Mouse (Mus musculus) kidney, embryonic 15.5 days (tissue): ENCODE results near the gene Tmem151b. TPM values are rescaled to one million over a fixed set of nuclear protein-coding genes. Genes with fewer than 3 reads are reported as not detected.

Experiments
- ATAC-seq: fragments of 200-750 bp; cut with Nextera tagmentation; replicated peaks from 2 replicates; pipeline ENCODE4 v1.8.0; 2017; ENCODE audit warnings: moderate TSS enrichment; ENCODE audit not compliant: low FRiP score
- H3K27ac ChIP-seq: fragments of 300-500 bp; sonication (generic); 2 replicates; pipeline ENCODE4 v1.5.1; 2015; ENCODE audit warnings: mild to moderate bottlenecking, inconsistent platforms
- H3K27me3 ChIP-seq: fragments of 300-500 bp; sonication (generic); 2 replicates; pipeline ENCODE4 v1.6.1; 2015; ENCODE audit warnings: inconsistent platforms
- H3K36me3 ChIP-seq: fragments of 300-500 bp; sonication (generic); 2 replicates; pipeline ENCODE4 v1.6.1; 2015; ENCODE audit warnings: inconsistent platforms
- H3K4me1 ChIP-seq: fragments of 300-500 bp; sonication (generic); 2 replicates; pipeline ENCODE4 v1.6.1; 2015; ENCODE audit warnings: inconsistent platforms
- H3K4me2 ChIP-seq: fragments of 300-500 bp; sonication (generic); 2 replicates; pipeline ENCODE4 v1.6.1; 2015; ENCODE audit warnings: moderate library complexity, mild to moderate bottlenecking, inconsistent platforms
- H3K4me3 ChIP-seq: fragments of 300-500 bp; sonication (generic); replicated peaks from 2 replicates; pipeline ENCODE4 v1.5.1; 2015; ENCODE audit warnings: mild to moderate bottlenecking, inconsistent platforms
- H3K9ac ChIP-seq: fragments of 300-500 bp; sonication (generic); 2 replicates; pipeline ENCODE4 v1.6.1; 2015; ENCODE audit warnings: mild to moderate bottlenecking, inconsistent platforms
- H3K9me3 ChIP-seq: fragments of 300-500 bp; sonication (generic); replicated peaks from 2 replicates; pipeline ENCODE4 v1.6.1; 2016; ENCODE audit warnings: inconsistent platforms
- WGBS: fragments of 180-500 bp; shearing (Covaris S2); methylation state at CpG from one replicate; pipeline ENCODE4 v1.1.7; 2015; ENCODE audit warnings: mixed read lengths; 5-methylcytosine and 5-hydroxymethylcytosine counted together
- polyA plus RNA-seq: library from polyadenylated mRNA; unstranded; fragments of >200 nt; fragmentation: Nextera tagmentation; extraction: Ambion mirVana; gene quantifications from 2 replicates; pipeline ENCODE4 v1.2.1, GENCODE M21; 2015

The Tmem151b gene
- polyA plus RNA-seq = 3.1 and 3.4 TPM in 2 replicates

DNA sequence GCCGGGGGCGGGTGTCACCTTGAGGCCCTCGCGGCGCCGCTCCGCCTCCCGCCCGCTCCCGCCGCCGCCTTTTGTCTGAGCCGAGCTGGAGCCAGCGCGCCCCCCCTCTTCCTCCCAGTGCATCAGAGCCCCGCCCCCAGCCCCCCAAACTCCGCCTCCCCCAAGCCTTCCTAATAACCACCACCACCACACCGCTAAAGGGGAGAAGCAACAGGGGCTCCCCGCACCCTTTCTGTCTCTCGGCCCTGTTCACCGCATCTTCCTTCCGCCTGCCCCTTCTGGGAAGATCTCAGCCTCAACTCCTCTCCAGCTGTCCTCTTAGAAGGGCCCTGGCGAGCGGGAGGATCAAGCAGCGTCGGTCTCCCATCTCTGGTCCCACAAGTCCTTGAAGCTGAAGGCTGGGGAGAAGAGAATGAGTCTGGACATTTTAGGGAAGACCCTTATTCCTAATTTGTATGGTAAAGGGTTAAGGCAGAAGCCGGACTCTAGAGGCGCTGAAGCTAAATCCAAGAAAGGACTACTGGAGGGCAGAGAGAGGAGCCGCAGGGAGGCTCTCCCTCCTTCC lies at the start of gene Tmem151b:
Gene Tmem151b, minus strand, starts transcription at position 61 of the 565 bp plus-strand sequence.
- H3K4me2 ChIP-seq = peak within 1 kb of the TSS; percentile 83
- H3K9me3 ChIP-seq = no peaks in the 10 kb centered on the region
- ATAC-seq = peak; percentile 27; the same call in 1 of the 2 replicates
- H3K4me1 ChIP-seq = peaks cover 28% of the 10 kb centered on the region
- peak within 1 kb of the TSS; percentile 57 for H3K4me3 ChIP-seq
- no peaks in the 10 kb centered on the region for H3K36me3 ChIP-seq
- no peak within 1 kb of the TSS; the same call in 1 of the 2 replicates for H3K27ac ChIP-seq
- H3K9ac ChIP-seq = peak within 1 kb of the TSS; percentile 61
- peaks cover 70% of the 10 kb centered on the region for H3K27me3 ChIP-seq
- WGBS = 2% methylated on average over 19 of the region's 29 CpGs

- ATAC-seq = no peak
- Histone ChIP-seq H3K9me3 (no peaks in the 10 kb centered on the region), H3K4me1 (peaks cover 62% of the 10 kb centered on the region), H3K4me2 (peak overlapping the region; percentile 83), H3K4me3 (peak overlapping the region; percentile 45), H3K27ac (peak overlapping the region; percentile 58; the same call in 1 of the 2 replicates), H3K9ac (no peak overlapping the region; the same call in 1 of the 2 replicates), H3K36me3 (no peaks in the 10 kb centered on the region), H3K27me3 (peaks cover 24% of the 10 kb centered on the region)
- 52% methylated on average over 3 of the region's 3 CpGs for WGBS
These were observed 49.4 kb upstream of the Tmem151b start for GRCm38 (mm10) chr17:45598891-45599290.

- Histone ChIP-seq H3K27ac (peak overlapping the region; percentile 22; the same call in 1 of the 2 replicates), H3K36me3 (no peaks in the 10 kb centered on the region), H3K4me2 (0 out of 2 replicates have a peak overlapping the region, but pooled peaks have one; percentile 83), H3K27me3 (peaks cover 24% of the 10 kb centered on the region), H3K4me3 (no peak overlapping the region), H3K9me3 (no peaks in the 10 kb centered on the region), H3K4me1 (peaks cover 67% of the 10 kb centered on the region), H3K9ac (no peak overlapping the region)
- WGBS = 88% methylated on average over 2 of the region's 2 CpGs
- ATAC-seq = no peak
These were observed 48.9 kb upstream of the Tmem151b start for GRCm38 (mm10) chr17:45598376-45598775.

GRCm38 (mm10) chr17:45597787-45598186 lies 48.3 kb upstream of the Tmem151b start:
- peaks cover 24% of the 10 kb centered on the region for H3K27me3 ChIP-seq
- H3K9me3 ChIP-seq = no peaks in the 10 kb centered on the region
- no peak overlapping the region for H3K4me3 ChIP-seq
- 28% methylated on average over 3 of the region's 3 CpGs for WGBS
- H3K4me2 ChIP-seq = no peak overlapping the region
- no peak overlapping the region for H3K9ac ChIP-seq
- H3K36me3 ChIP-seq = no peaks in the 10 kb centered on the region
- H3K4me1 ChIP-seq = peaks cover 73% of the 10 kb centered on the region
- H3K27ac ChIP-seq = no peak overlapping the region
- ATAC-seq = no peak

GRCm38 (mm10) chr17:45596631-45597396 lies 47.3 kb upstream of the Tmem151b start:
- WGBS = 34% methylated on average over 11 of the region's 11 CpGs
- Histone ChIP-seq H3K27ac (0 out of 2 replicates have a peak overlapping the region, but pooled peaks have one; percentile 16), H3K36me3 (no peaks in the 10 kb centered on the region), H3K27me3 (peaks cover 18% of the 10 kb centered on the region), H3K9me3 (no peaks in the 10 kb centered on the region), H3K4me1 (peaks cover 78% of the 10 kb centered on the region), H3K4me3 (no peak overlapping the region), H3K4me2 (no peak overlapping the region), H3K9ac (no peak overlapping the region)
- 0 out of 2 replicates have a peak, but pooled peaks have one; percentile 31 for ATAC-seq

- Histone ChIP-seq H3K36me3 (no peaks in the 10 kb centered on the region), H3K4me3 (peak overlapping the region; percentile 69), H3K4me2 (peak overlapping the region; percentile 99), H3K4me1 (peaks cover 80% of the 10 kb centered on the region), H3K27me3 (peaks cover 9% of the 10 kb centered on the region), H3K9me3 (no peaks in the 10 kb centered on the region), H3K9ac (peak overlapping the region; percentile 78), H3K27ac (peak overlapping the region; percentile 48)
- 3% methylated on average over 23 of the region's 23 CpGs for WGBS
- ATAC-seq = no peak; the same call in 1 of the 2 replicates
These were observed 46.4 kb upstream of the Tmem151b start for GRCm38 (mm10) chr17:45595736-45596390.

GRCm38 (mm10) chr17:45594881-45595735 lies 45.6 kb upstream of the Tmem151b start:
- Histone ChIP-seq H3K36me3 (no peaks in the 10 kb centered on the region), H3K9me3 (no peaks in the 10 kb centered on the region), H3K4me1 (peaks cover 83% of the 10 kb centered on the region), H3K4me2 (peak overlapping the region; percentile 99), H3K4me3 (peak overlapping the region; percentile 69), H3K27ac (peak overlapping the region; percentile 48; the same call in 1 of the 2 replicates), H3K9ac (peak overlapping the region; percentile 78), H3K27me3 (peaks cover 2% of the 10 kb centered on the region)
- under 1% methylated on average over 57 of the region's 58 CpGs for WGBS
- ATAC-seq = peak; percentile 83

DNA sequence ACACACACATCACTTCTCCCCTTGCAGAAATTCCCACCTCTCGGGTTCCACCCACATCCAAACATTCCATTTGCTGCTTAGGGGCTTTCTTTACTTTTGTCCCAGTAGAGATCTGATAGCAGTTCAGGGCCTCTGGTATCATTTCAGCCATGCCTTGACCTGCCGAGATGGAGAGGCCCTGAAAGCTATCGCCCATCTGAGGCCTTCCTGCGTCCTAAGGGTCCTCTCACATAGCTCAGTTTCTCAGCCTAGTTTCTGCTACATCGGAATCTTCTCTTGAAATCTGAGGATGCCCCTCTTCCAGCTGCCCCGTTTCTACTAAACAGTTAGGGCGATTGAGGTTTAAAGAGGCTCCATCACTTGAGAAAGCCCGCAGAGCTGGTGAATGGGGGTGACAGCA lies 44.7 kb upstream of the Tmem151b start:
- H3K4me2 ChIP-seq = peak overlapping the region; percentile 99
- peaks cover 74% of the 10 kb centered on the region for H3K4me1 ChIP-seq
- H3K36me3 ChIP-seq = peaks cover 7% of the 10 kb centered on the region
- no peak overlapping the region for H3K9ac ChIP-seq
- 38% methylated on average over 8 of the region's 8 CpGs for WGBS
- no peak for ATAC-seq
- peak overlapping the region; percentile 69 for H3K4me3 ChIP-seq
- no peaks in the 10 kb centered on the region for H3K9me3 ChIP-seq
- H3K27me3 ChIP-seq = no peaks in the 10 kb centered on the region
- no peak overlapping the region for H3K27ac ChIP-seq

DNA sequence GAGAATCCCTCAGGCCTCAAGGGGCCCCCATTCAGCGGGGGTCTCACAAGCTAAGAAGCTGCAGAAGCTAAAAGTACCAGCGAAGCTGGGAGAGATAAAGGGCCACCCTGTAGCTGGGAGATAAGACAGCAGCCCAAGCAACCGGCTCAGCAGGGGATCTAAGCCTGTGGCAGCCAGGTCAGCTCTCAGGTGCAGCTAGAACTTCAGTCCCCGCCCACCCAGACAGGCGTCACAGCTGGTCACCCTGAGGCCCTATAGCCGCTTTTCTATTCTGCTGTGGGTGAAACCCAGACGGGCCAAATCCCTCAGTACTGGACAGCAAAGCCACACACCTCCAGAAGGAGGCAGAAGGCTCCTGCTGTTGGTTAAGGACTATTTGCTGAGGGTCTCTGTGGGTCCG lies 44.0 kb upstream of the Tmem151b start:
- 34% methylated on average over 8 of the region's 8 CpGs for WGBS
- Histone ChIP-seq H3K9ac (0 out of 2 replicates have a peak overlapping the region, but pooled peaks have one; percentile 21), H3K9me3 (no peaks in the 10 kb centered on the region), H3K4me2 (peak overlapping the region; percentile 99), H3K27me3 (no peaks in the 10 kb centered on the region), H3K4me1 (peaks cover 70% of the 10 kb centered on the region), H3K27ac (peak overlapping the region; percentile 49; the same call in 1 of the 2 replicates), H3K4me3 (0 out of 2 replicates have a peak overlapping the region, but pooled peaks have one; percentile 6), H3K36me3 (peaks cover 14% of the 10 kb centered on the region)
- ATAC-seq = no peak

- Histone ChIP-seq H3K9me3 (no peaks in the 10 kb centered on the region), H3K27ac (peak overlapping the region; percentile 49), H3K4me1 (peaks cover 70% of the 10 kb centered on the region), H3K4me3 (0 out of 2 replicates have a peak overlapping the region, but pooled peaks have one; percentile 6), H3K36me3 (peaks cover 20% of the 10 kb centered on the region), H3K27me3 (no peaks in the 10 kb centered on the region), H3K4me2 (peak overlapping the region; percentile 99), H3K9ac (peak overlapping the region; percentile 21)
- WGBS = 50% methylated on average over 8 of the region's 8 CpGs
- ATAC-seq = no peak
These were observed 43.3 kb upstream of the Tmem151b start for GRCm38 (mm10) chr17:45592606-45593431.
